Mouse (Mus musculus): ENCODE measurements around the gene Ceacam18.
A peak's percentile ranks its signal among the peaks of the same experiment; 100 is the strongest.

The Ceacam18 gene

DNA sequence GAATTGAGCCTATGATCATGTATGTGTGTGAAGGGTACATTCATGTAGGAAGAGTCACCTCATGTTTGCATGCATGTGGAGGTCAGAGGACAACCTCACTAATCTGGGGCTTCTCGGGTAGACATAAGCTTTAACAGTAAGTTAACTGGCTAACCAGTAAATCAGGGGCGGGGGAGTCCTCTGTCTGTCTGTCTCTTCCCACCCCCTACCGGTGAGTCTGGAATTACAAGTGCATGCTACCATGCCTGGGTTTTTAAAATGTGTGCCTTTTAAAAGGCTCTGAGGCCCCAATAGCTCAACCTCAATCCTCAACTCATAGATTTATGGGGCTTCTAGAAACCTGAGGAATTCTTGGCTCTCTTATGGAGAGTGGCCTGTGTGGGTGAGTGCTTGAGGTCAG is 34.1 kb downstream of the Ceacam18 start:
- DNase-seq, result peak; percentile 49

DNA sequence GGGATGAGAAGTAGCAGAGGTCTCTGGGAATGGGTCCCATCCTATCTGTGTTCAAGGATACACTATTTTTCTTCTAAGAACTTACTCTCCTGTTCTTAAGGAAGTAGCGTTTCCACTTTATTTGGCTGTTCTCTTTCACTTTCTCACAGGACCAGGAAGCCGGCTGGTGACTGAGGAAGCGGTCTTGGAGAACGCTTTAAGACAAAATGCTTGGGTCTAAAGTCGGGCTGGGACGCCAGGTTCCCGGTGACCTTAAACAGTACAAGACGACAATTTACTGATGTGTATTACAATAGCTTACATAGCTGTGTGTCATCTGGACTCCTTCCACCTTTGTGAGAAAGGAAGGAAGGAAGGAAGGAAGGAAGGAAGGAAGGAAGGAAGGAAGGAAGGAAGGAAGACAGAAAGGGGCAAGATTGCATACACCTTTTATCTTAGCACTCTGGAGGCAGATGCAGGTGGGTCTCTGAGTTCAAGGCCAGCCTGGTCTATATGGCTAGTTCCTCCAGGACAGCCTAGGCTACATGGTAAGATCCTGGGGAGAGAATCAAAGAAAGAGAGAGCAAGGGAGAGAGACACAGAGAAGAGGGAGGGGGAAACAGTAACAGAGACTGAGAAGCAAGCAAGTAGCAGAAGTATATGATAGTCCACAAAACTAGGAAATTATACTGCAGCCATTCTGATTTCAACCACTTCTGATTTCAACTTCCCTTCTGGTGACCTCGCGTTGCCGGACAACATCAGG is 36.7 kb downstream of the Ceacam18 start:
- no peak for DNase-seq

DNA sequence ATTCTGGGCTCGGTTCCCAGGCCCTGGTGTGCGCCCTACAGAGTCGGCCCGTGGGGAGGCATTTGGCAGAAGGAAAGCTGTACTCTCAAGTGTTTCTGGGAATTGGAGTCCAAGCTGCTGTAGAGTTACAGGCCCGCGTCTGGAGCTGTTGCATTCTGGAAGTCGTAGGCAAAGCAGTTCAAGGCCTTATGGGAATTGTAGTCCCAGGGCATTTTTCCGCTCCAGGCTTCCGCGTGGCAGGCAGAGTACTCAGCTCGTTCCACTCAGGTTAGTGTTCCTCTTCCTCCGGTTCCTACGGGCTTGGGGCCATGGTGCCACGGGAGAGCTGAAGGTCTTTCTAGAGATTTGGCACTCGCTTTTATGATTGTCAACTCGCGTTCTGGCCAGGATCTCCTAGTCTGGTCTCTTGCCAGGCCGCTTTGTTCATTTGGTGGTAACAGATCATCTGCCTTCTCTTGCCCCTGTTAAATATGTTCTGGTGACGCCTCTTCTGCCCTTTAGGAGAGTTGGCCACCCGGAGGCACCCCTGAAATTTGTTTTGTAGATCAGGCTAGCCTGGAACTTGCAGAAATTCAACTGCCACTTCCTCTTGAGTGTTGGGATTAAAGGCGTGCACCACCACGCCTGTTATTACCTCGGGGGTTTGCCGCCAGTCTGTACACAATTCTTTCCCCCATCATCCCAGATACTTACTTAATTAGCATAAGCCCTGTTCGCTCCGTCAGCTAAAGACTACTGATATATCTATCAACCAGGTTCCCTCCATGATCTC is 37.5 kb downstream of the Ceacam18 start, which contains the start of gene Ctu1:
Gene Ctu1, plus strand, starts transcription at position 208 of the 772 bp plus-strand sequence.
- peak; percentile 98 for DNase-seq

DNA sequence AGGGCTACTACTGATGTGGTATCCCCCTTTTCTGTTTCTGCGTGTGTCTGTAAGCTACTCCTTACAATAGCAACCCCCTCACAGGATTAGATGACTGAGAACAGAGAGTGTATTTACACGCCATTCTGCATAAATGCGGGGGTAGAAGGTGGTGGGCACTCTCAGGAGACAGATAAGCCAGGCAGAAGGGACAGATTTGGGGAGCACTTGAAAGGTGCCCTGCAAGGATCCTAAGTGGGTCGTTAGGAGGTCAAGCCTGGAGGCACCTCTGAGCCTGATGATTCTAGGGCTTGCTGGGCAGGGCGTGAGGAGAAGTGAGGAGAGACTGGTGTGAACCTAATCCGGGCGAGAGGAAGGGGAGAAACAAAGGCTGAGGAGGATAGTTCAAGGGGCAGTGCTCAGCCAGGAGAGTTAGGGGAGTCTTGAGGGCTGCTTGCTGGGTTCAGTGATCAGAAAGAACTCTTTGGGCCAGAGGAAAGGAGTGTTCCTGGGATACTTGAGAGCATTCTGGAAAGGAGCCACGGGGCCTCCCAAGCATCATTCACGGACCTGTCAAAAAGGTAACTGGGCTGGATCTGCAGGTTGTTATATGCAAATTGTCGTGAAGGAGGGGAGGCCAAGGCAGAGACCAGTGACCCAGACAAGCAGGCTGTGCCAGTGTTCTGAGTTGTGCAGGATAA is 38.2 kb downstream of the Ceacam18 start:
- DNase-seq, result peak; percentile 71

DNA sequence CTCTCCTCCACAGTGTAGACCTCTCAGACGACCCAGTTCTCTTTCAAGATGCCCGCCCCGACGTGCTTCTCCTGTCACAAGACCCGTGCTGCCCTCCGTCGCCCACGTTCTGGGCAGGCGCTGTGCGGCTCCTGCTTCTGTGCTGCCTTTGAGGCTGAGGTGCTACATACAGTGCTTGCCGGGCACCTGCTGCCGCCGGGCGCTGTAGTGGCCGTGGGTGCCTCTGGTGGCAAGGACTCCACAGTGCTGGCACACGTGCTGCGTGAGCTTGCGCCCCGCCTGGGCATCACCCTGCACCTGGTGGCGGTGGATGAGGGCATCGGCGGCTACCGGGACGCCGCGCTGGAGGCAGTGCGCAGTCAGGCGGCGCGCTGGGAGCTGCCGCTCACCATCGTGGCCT is 40.6 kb downstream of the Ceacam18 start:
- DNase-seq, result no peak

DNA sequence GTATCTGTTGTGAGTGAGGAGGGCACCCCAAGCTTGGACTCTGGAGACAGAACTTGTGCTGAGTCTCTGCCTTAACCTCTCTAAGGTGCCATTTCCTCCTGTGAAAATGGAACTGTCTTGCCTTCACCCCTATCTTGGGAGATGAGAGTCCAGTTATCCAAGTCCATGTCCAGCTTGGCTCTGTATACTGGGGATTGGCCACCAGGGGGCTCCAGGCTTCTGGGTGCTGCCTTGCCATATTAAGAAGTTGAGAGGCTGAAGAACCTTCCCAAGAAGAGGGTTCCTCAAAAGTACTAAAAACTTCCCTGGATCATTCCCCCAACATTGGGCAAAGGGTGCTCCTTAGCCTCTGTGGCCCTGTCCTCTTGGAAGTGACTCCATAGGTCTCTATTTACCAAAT is 44.0 kb downstream of the Ceacam18 start:
- peak; percentile 78 for DNase-seq

DNA sequence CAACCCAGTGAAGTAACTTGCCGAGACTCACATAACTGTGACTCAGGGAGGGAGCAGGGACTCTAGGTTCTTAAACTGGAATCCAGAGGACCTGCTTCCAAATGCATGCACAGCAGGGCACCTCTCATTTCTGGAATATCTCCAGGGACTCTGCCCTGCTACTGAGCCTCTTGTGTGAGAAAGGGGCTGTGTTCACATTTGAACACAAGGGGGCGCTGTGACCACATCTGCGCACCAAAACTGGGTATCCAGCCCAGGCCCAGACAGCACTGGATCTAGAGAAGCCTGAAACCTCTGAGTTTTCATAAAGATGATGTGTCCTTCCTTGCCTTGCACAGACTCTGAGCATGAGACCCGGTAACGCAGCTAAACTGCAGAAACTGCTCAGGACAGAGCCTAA is 46.5 kb downstream of the Ceacam18 start:
- DNase-seq, result peak; percentile 79

DNA sequence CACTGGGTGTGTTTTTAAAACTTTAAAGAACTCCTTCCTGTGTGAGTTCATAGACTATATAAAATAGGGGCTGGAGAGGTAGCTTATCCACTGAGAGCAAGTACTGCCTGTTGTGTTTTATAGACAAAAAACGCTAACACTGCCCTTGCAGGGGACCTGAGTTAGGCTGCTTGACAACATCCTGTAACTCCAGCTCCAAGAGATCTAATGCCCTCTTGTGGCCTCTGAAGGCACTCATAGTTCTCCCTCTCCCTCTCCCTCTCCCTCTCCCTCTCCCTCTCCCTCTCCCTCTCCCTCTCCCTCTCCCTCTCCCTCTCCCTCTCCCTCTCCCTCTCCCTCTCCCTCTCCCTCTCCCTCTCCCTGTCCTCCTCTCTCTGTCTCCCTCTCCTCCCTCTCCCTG is 48.0 kb downstream of the Ceacam18 start:
- peak; percentile 44 for DNase-seq

DNA sequence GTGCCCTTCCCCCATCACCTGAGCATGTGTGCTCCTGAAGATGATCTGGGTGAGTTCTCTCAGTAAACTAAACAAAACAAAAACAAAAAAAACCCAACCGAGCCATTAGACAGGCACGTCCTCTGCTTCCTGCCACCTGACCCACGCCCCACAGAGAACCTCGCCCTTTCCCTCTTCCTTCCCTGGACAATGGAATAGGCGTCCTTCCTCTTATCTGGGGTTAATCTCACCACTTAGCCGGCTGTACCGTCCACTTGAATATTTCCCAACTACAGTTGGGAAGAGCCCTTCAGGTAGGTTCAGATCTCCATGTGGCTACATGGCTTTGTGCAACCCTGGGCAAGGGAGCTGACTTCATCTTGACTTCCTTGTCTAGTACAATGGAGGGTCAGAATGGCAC is 50.6 kb downstream of the Ceacam18 start:
- DNase-seq, result peak; percentile 71

DNA sequence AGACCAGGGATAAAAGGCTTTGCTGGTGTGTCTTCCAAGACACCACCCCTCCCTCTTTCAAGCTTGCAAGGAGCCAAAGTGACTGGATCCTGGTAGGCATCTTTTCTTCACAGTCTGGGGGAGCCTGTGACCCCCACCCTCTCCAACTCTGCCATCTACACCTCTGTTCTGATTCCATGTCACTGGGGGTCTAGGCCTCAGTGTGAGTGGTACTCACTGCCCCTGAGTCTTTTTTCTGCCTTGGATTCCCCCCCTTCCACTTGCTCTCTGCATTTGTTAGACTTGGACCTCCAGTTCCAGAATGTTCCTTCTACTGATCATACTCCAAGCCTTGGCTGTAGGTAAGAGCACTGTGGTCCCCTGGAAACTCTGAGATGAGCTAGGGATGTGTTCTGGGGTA is 55.6 kb downstream of the Ceacam18 start, which contains the start of gene Klk14:
Gene Klk14, plus strand, starts transcription at position 301 of the 400 bp plus-strand sequence.
- DNase-seq, result no peak
